7 mouse cellular contexts compared by ENCODE assay signal in genomic region chr4:45435899-45436298, GRCm38 (mm10). TPM values are rescaled to one million over a fixed set of nuclear protein-coding genes. Genes with fewer than 3 reads are reported as not detected.
A peak's percentile ranks its signal among the peaks of the same experiment; 100 is the strongest.
DNase-seq lines count a peak whose midpoint lies in the region; ATAC-seq and TF ChIP-seq lines count a peak whose summit lies in the region.

No protein-coding gene starts in this region.

- WGBS in midbrain, embryonic 10.5 days = 54% methylated on average over 2 of the region's 2 CpGs
- 72% methylated on average over 2 of the region's 2 CpGs for WGBS in midbrain, embryonic 11.5 days
- WGBS in limb, embryonic 14.5 days = 53% methylated on average over 2 of the region's 2 CpGs
- 48% methylated on average over 2 of the region's 2 CpGs for WGBS in stomach, embryonic 16.5 days

- no peak for ATAC-seq in midbrain, embryonic 11.5 days (ENCODE audit: low FRiP score)
- ATAC-seq in limb, embryonic 14.5 days (ENCODE audit: low FRiP score, low read depth) = no peak
- no peak for ATAC-seq in stomach, embryonic 16.5 days (ENCODE audit: insufficient read depth, low FRiP score)

- H3K4me3 ChIP-seq in midbrain, embryonic 10.5 days = no peak overlapping the region
- no peak overlapping the region for H3K4me3 ChIP-seq in midbrain, embryonic 11.5 days (ENCODE audit: low read depth, low read length)
- no peak overlapping the region for H3K4me3 ChIP-seq in limb, embryonic 14.5 days (replicated peaks; ENCODE audit: low read length)
- H3K4me3 ChIP-seq in stomach, embryonic 16.5 days (replicated peaks; ENCODE audit: low read length) = no peak overlapping the region

- peaks cover 51% of the 10 kb centered on the region for H3K4me1 ChIP-seq in midbrain, embryonic 10.5 days
- H3K4me1 ChIP-seq in midbrain, embryonic 11.5 days (ENCODE audit: control insufficient read depth, insufficient read depth, low read length) = peaks cover 11% of the 10 kb centered on the region
- H3K4me1 ChIP-seq in limb, embryonic 14.5 days (ENCODE audit: control insufficient read depth, insufficient read depth, low read length) = peaks cover 56% of the 10 kb centered on the region
- H3K4me1 ChIP-seq in stomach, embryonic 16.5 days (ENCODE audit: control insufficient read depth, insufficient read depth, low read length) = peaks cover 39% of the 10 kb centered on the region

- H3K9me3 ChIP-seq in midbrain, embryonic 10.5 days (replicated peaks) = no peaks in the 10 kb centered on the region
- H3K9me3 ChIP-seq in midbrain, embryonic 11.5 days (ENCODE audit: control insufficient read depth, low read length) = no peaks in the 10 kb centered on the region
- H3K9me3 ChIP-seq in limb, embryonic 14.5 days (ENCODE audit: control insufficient read depth, low read length) = no peaks in the 10 kb centered on the region
- no peaks in the 10 kb centered on the region for H3K9me3 ChIP-seq in stomach, embryonic 16.5 days (replicated peaks; ENCODE audit: control insufficient read depth, low read length)

- intact Hi-C loops in heart, postnatal 10 days (cut with DNase I) = no loop called here

- H3K4me2 ChIP-seq in midbrain, embryonic 11.5 days = no peak overlapping the region
- H3K4me2 ChIP-seq in limb, embryonic 14.5 days (replicated peaks; ENCODE audit: low read depth, low read length, severe bottlenecking) = no peak overlapping the region
- no peak overlapping the region for H3K4me2 ChIP-seq in stomach, embryonic 16.5 days (ENCODE audit: low read depth, low read length)

- H3K27ac ChIP-seq in midbrain, embryonic 10.5 days (replicated peaks) = peak overlapping the region; percentile 63
- no peak overlapping the region for H3K27ac ChIP-seq in midbrain, embryonic 11.5 days (ENCODE audit: low read depth, low read length)
- 0 out of 2 replicates have a peak overlapping the region, but pooled peaks have one; percentile 26 for H3K27ac ChIP-seq in limb, embryonic 14.5 days (replicated peaks; ENCODE audit: low read depth, low read length)
- 0 out of 2 replicates have a peak overlapping the region, but pooled peaks have one; percentile 35 for H3K27ac ChIP-seq in stomach, embryonic 16.5 days (ENCODE audit: low read length)

- no peaks in the 10 kb centered on the region; the same call in 1 of the 2 replicates for H3K27me3 ChIP-seq in midbrain, embryonic 10.5 days (ENCODE audit: low read depth, poor library complexity, severe bottlenecking)
- no peaks in the 10 kb centered on the region for H3K27me3 ChIP-seq in midbrain, embryonic 11.5 days (ENCODE audit: control insufficient read depth, insufficient read depth, low read length)
- no peaks in the 10 kb centered on the region for H3K27me3 ChIP-seq in limb, embryonic 14.5 days (ENCODE audit: control insufficient read depth, insufficient read depth, low read length)
- no peaks in the 10 kb centered on the region for H3K27me3 ChIP-seq in stomach, embryonic 16.5 days (ENCODE audit: control insufficient read depth, insufficient read depth, low read length)

- no peak for TF ChIP-seq POLR2A in limb, embryonic 14.5 days (IDR thresholded peaks at IDR 0.05; ENCODE audit: borderline replicate concordance, extremely low read depth, insufficient read depth, insufficient read length)

- no peak for DNase-seq in midbrain, embryonic 10.5 days (ENCODE audit: low spot score)
- no peak for DNase-seq in midbrain, embryonic 11.5 days (ENCODE audit: low spot score, missing footprints)
- peak; percentile 55 to 61 for DNase-seq in heart, postnatal 10 days
- no peak for DNase-seq in limb, embryonic 14.5 days (ENCODE audit: low spot score)
- no peak for DNase-seq in adrenal gland, postnatal 4 days (ENCODE audit: low spot score in 2 of 2)
- DNase-seq in frontal cortex, postnatal 25 days (ENCODE audit: low spot score in 2 of 2) = no peak

- no peak overlapping the region for H3K9ac ChIP-seq in midbrain, embryonic 11.5 days (ENCODE audit: low read length)
- H3K9ac ChIP-seq in limb, embryonic 14.5 days (ENCODE audit: low read depth, low read length, severe bottlenecking) = no peak overlapping the region
- no peak overlapping the region for H3K9ac ChIP-seq in stomach, embryonic 16.5 days (ENCODE audit: low read length)

- no peaks in the 10 kb centered on the region for H3K36me3 ChIP-seq in midbrain, embryonic 10.5 days
- no peaks in the 10 kb centered on the region for H3K36me3 ChIP-seq in midbrain, embryonic 11.5 days (ENCODE audit: control insufficient read depth, insufficient read depth, low read length)
- H3K36me3 ChIP-seq in limb, embryonic 14.5 days (ENCODE audit: control insufficient read depth, insufficient read depth, low read length) = no peaks in the 10 kb centered on the region; the same call in 1 of the 2 replicates
- no peaks in the 10 kb centered on the region for H3K36me3 ChIP-seq in stomach, embryonic 16.5 days (ENCODE audit: control insufficient read depth, insufficient read depth, low read length)

RNA-seq across cellular contexts. Expression of gene Slc25a51, which starts 27.3 kb away (rescaled TPM):
- polyA plus RNA-seq in midbrain, embryonic 10.5 days (2016; fragmentation: Nextera tagmentation; extraction: Ambion mirVana) = 78.3 and 80.1 TPM in 2 replicates
- polyA plus RNA-seq in midbrain, embryonic 11.5 days (2014; fragmentation: Nextera tagmentation; extraction: Ambion mirVana) = 63.4 and 78.6 TPM in 2 replicates
- total RNA-seq in heart, postnatal 10 days (2021) = 100 to 1,000 TPM; 132 to 179 TPM
- polyA plus RNA-seq in limb, embryonic 14.5 days (2012; rRNA removed) = 85.5 and 122 TPM in 2 replicates
- polyA plus RNA-seq in limb, embryonic 14.5 days (2014; fragmentation: Nextera tagmentation; extraction: Ambion mirVana) = 41.5 and 45.1 TPM in 2 replicates
- polyA plus RNA-seq in stomach, embryonic 16.5 days (2015; fragmentation: Nextera tagmentation; extraction: Ambion mirVana) = 62.0 and 65.5 TPM in 2 replicates
- total RNA-seq in adrenal gland, postnatal 4 days (2021) = 100 to 1,000 TPM; 242 to 245 TPM

Comparison
In these comparisons a context has a peak if more than half of its experiments do, and no peak if none do; other contexts are left out.
1. DNase-seq: peak in heart, postnatal 10 days (2 of 2); none in midbrain, embryonic 10.5 days (single experiment), midbrain, embryonic 11.5 days (single experiment), limb, embryonic 14.5 days (single experiment), adrenal gland, postnatal 4 days (0 of 2) and frontal cortex, postnatal 25 days (0 of 2).